Mouse (Mus musculus) brain, embryonic 14.5 days (tissue): ENCODE measurements around the gene Nxf1.

Experiments used
- CTCF ChIP-seq: fragments of 200-500 bp; IDR thresholded peaks from 2 replicates; pipeline ENCODE4 v1.5.1; 2012; ENCODE audit warnings: inconsistent platforms, mild to moderate bottlenecking, moderate library complexity, borderline replicate concordance; ENCODE audit not compliant: insufficient read depth, insufficient read length; ENCODE audit errors: extremely low read depth
- POLR2A ChIP-seq: fragments of 200-500 bp; IDR thresholded peaks from 2 replicates; pipeline ENCODE4 v1.6.1; 2012; ENCODE audit warnings: mild to moderate bottlenecking, inconsistent platforms, borderline replicate concordance; ENCODE audit not compliant: poor library complexity, insufficient read depth, insufficient read length, severe bottlenecking; ENCODE audit errors: extremely low read depth

DNA sequence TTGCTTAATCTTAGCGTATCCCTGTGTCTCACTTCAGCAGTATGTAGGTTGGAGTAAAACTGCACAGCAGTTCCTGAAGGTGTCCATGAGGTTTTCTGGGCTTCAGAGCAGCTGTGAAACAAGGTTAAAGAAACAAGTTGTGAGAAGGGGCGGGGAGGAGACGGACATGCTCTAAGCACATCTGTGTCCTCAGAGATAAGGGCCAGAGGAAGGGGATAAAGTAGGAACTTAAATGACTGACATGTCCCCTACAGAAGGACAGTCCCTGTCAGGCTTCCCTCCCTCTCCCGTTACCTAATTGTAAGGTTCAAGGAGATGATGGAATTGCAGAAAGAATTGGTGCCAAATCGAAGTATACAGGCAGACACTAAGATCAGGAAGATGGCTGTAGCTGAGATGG lies 16.1 kb downstream of the Nxf1 start:
- TF ChIP-seq CTCF, result no peak
- no peak for TF ChIP-seq POLR2A
